Mouse (Mus musculus) intestine, postnatal 0 days (tissue): ENCODE results near the gene Wnt7b. TPM values are rescaled to one million over a fixed set of nuclear protein-coding genes. Genes with fewer than 3 reads are reported as not detected.

Source experiments
- ATAC-seq: fragments of 200-750 bp; cut with Nextera tagmentation; 2 replicates; pipeline ENCODE4 v1.8.0; 2017; ENCODE audit warnings: mild to moderate bottlenecking, moderate TSS enrichment, moderate library complexity
- H3K27ac ChIP-seq: fragments of 300-500 bp; sonication (generic); 2 replicates; pipeline ENCODE4 v1.5.1; 2014; ENCODE audit warnings: mild to moderate bottlenecking, low read depth, low read length, moderate library complexity
- H3K27me3 ChIP-seq: fragments of 300-500 bp; sonication (generic); replicated peaks from 2 replicates; pipeline ENCODE4 v1.6.1; 2014; ENCODE audit warnings: low read length, mixed read lengths; ENCODE audit not compliant: control insufficient read depth, insufficient read depth
- H3K36me3 ChIP-seq: fragments of 300-500 bp; sonication (generic); 2 replicates; pipeline ENCODE4 v1.6.1; 2014; ENCODE audit warnings: mild to moderate bottlenecking, moderate library complexity; ENCODE audit not compliant: control insufficient read depth, insufficient read depth
- H3K4me1 ChIP-seq: fragments of 300-500 bp; sonication (generic); replicated peaks from 2 replicates; pipeline ENCODE4 v1.6.1; 2014; ENCODE audit warnings: antibody characterized with exemption, low read length, mixed read lengths; ENCODE audit not compliant: control insufficient read depth, insufficient read depth
- H3K4me2 ChIP-seq: fragments of 300-500 bp; sonication (generic); replicated peaks from 2 replicates; pipeline ENCODE4 v1.6.1; 2014; ENCODE audit warnings: low read depth, mild to moderate bottlenecking, moderate library complexity
- H3K4me3 ChIP-seq: fragments of 300-500 bp; sonication (generic); 2 replicates; pipeline ENCODE4 v1.5.1; 2014; ENCODE audit warnings: low read depth, low read length
- H3K9ac ChIP-seq: fragments of 300-500 bp; sonication (generic); 2 replicates; pipeline ENCODE4 v1.6.1; 2014; ENCODE audit warnings: mild to moderate bottlenecking, low read depth, low read length
- H3K9me3 ChIP-seq: fragments of 300-500 bp; sonication (generic); 2 replicates; pipeline ENCODE4 v1.6.1; 2016; ENCODE audit warnings: mixed run types; ENCODE audit not compliant: control insufficient read depth
- CTCF ChIP-seq: sonication (generic); IDR thresholded peaks from 2 replicates; pipeline ENCODE4 v1.5.1; 2016; ENCODE audit warnings: low read depth, mild to moderate bottlenecking, control low read depth, antibody characterized with exemption, moderate library complexity
- WGBS: fragments of 180-500 bp; shearing (Covaris S2); extraction: QIAGEN DNeasy Blood & Tissue Kit; methylation state at CpG from one replicate; pipeline ENCODE4 v1.1.7; 2014; 5-methylcytosine and 5-hydroxymethylcytosine counted together
- polyA plus RNA-seq: library from polyadenylated mRNA; unstranded; fragments of >200 nt; fragmentation: Nextera tagmentation; extraction: Ambion mirVana; gene quantifications from 2 replicates; pipeline ENCODE4 v1.2.1, GENCODE M21; 2015

Gene Wnt7b
- polyA plus RNA-seq, 1 experiment from 2014 or later: 0.14 TPM

- Histone ChIP-seq H3K36me3 (no peaks in the 10 kb centered on the region), H3K4me2 (no peak overlapping the region), H3K9me3 (no peaks in the 10 kb centered on the region), H3K4me3 (no peak overlapping the region), H3K9ac (no peak overlapping the region), H3K27me3 (no peaks in the 10 kb centered on the region), H3K4me1 (no peaks in the 10 kb centered on the region), H3K27ac (no peak overlapping the region)
- WGBS: 81% methylated on average over 4 of the region's 4 CpGs
- ATAC-seq: no peak
- no peak for TF ChIP-seq CTCF
These were observed 35.8 kb downstream of the Wnt7b start for GRCm38 (mm10) chr15:85546500-85546899.

GRCm38 (mm10) chr15:85545369-85545768, 36.9 kb downstream of the Wnt7b start:
- H3K36me3 ChIP-seq: no peaks in the 10 kb centered on the region
- ATAC-seq: no peak
- H3K4me1 ChIP-seq: no peaks in the 10 kb centered on the region
- no peak overlapping the region for H3K4me3 ChIP-seq
- 82% methylated on average over 5 of the region's 5 CpGs for WGBS
- no peak for TF ChIP-seq CTCF
- no peak overlapping the region for H3K4me2 ChIP-seq
- H3K27ac ChIP-seq: no peak overlapping the region
- H3K9me3 ChIP-seq: no peaks in the 10 kb centered on the region
- H3K27me3 ChIP-seq: no peaks in the 10 kb centered on the region
- no peak overlapping the region for H3K9ac ChIP-seq

GRCm38 (mm10) chr15:85538170-85538569, 44.1 kb downstream of the Wnt7b start:
- Histone ChIP-seq H3K4me3 (no peak overlapping the region), H3K4me1 (no peaks in the 10 kb centered on the region), H3K9me3 (no peaks in the 10 kb centered on the region), H3K27ac (no peak overlapping the region), H3K9ac (no peak overlapping the region), H3K27me3 (no peaks in the 10 kb centered on the region), H3K4me2 (no peak overlapping the region), H3K36me3 (no peaks in the 10 kb centered on the region)
- ATAC-seq: no peak
- WGBS: 56% methylated on average over 11 of the region's 11 CpGs
- no peak for TF ChIP-seq CTCF

- no peaks in the 10 kb centered on the region for H3K36me3 ChIP-seq
These were observed 45.1 kb downstream of the Wnt7b start for GRCm38 (mm10) chr15:85537151-85537550.

GRCm38 (mm10) chr15:85534646-85535045, 47.6 kb downstream of the Wnt7b start:
- WGBS: 84% methylated on average over 6 of the region's 6 CpGs
- H3K4me3 ChIP-seq: no peak overlapping the region
- H3K9ac ChIP-seq: no peak overlapping the region
- no peaks in the 10 kb centered on the region for H3K4me1 ChIP-seq
- no peak for ATAC-seq
- H3K36me3 ChIP-seq: no peaks in the 10 kb centered on the region
- H3K4me2 ChIP-seq: no peak overlapping the region
- no peak overlapping the region for H3K27ac ChIP-seq
- no peaks in the 10 kb centered on the region for H3K9me3 ChIP-seq
- no peak for TF ChIP-seq CTCF
- no peaks in the 10 kb centered on the region for H3K27me3 ChIP-seq

More at GRCm38 (mm10) chr15:85537151-85537550, 45.1 kb downstream of the Wnt7b start:
- no peak for ATAC-seq
- no peak overlapping the region for H3K4me3 ChIP-seq
- 77% methylated on average over 25 of the region's 25 CpGs for WGBS
- no peaks in the 10 kb centered on the region for H3K27me3 ChIP-seq
- no peaks in the 10 kb centered on the region for H3K4me1 ChIP-seq
- no peak overlapping the region for H3K4me2 ChIP-seq
- no peak for TF ChIP-seq CTCF
- no peak overlapping the region for H3K9ac ChIP-seq
- no peak overlapping the region for H3K27ac ChIP-seq
- no peaks in the 10 kb centered on the region for H3K9me3 ChIP-seq

GRCm38 (mm10) chr15:85534215-85534614, 48.1 kb downstream of the Wnt7b start:
- TF ChIP-seq CTCF: no peak
- Histone ChIP-seq H3K27ac (no peak overlapping the region), H3K36me3 (no peaks in the 10 kb centered on the region), H3K27me3 (no peaks in the 10 kb centered on the region), H3K9me3 (no peaks in the 10 kb centered on the region), H3K4me2 (no peak overlapping the region), H3K4me3 (no peak overlapping the region), H3K4me1 (no peaks in the 10 kb centered on the region), H3K9ac (no peak overlapping the region)
- ATAC-seq: no peak
- 48% methylated on average over 8 of the region's 8 CpGs for WGBS

GRCm38 (mm10) chr15:85532063-85532462, 50.2 kb downstream of the Wnt7b start:
- H3K36me3 ChIP-seq: no peaks in the 10 kb centered on the region
- H3K4me3 ChIP-seq: no peak overlapping the region
- WGBS: 59% methylated on average over 3 of the region's 3 CpGs
- H3K27me3 ChIP-seq: no peaks in the 10 kb centered on the region
- no peak overlapping the region for H3K27ac ChIP-seq
- H3K9me3 ChIP-seq: no peaks in the 10 kb centered on the region
- H3K4me1 ChIP-seq: no peaks in the 10 kb centered on the region
- ATAC-seq: no peak
- TF ChIP-seq CTCF: no peak
- H3K9ac ChIP-seq: no peak overlapping the region
- H3K4me2 ChIP-seq: no peak overlapping the region
